Mouse (Mus musculus): Measurements from ENCODE around the gene Wdr95. TPM values are rescaled to one million over a fixed set of nuclear protein-coding genes. Genes with fewer than 3 reads are reported as not detected.

Gene Wdr95
- not detected in 2 replicates for polyA plus RNA-seq (2012; ENCODE audit: insufficient read depth, insufficient read length, low replicate concordance, missing spikeins)

DNA sequence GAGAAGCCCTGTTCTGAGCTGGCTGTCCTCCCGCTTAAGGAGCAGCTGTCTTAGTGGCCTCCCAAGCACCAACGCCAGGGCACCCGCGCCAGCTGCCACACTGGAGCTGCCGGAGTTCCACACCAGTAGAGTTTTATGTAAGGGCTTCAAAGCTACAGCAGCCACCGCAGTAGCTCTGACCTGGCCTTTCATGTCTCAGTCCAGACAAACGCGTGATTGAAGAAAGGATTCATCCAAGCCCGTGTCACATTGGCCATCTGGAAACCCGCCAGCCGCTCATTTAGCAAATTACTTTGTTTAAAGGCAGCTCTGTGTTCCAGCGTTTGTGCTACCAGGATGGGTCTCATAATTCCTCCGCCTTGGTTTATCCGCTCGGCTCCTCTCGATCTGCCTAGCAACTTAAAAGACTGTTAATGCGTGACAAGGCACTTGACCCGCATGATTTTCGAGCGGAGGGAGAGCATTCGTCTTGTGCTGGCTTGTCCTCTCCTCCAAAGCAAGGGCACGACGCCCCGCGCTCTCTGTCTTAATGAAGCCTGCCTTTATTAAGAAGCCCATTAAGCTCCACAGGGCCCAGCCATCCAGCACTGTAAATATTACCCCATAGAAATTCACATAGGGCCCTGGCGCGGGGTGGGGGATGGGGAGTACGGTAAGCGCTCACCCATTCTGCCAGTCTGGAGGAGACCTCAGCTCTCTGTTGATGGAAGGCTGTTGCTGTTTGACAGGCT is at the start of gene Wdr95:
TSS of gene Wdr95 (plus strand) at position 681 of the 731 bp plus-strand sequence.
- 0 out of 2 replicates have a peak within 1 kb of the TSS, but pooled peaks have one; percentile 1 for H3K27ac ChIP-seq (ENCODE audit: insufficient read depth, low read depth, low read length)
- no peak within 1 kb of the TSS for H3K4me3 ChIP-seq (ENCODE audit: insufficient read depth, low read depth, low read length)
- TF ChIP-seq POLR2A (IDR thresholded peaks at IDR 0.05; ENCODE audit: insufficient read depth, low read depth, low read length) (no peak), CTCF (IDR thresholded peaks at IDR 0.05; ENCODE audit: insufficient read depth, low read depth, low read length) (0 out of 2 replicates have a peak, but pooled peaks have one; percentile 11)
- WGBS, result 30% methylated on average over 29 of the region's 29 CpGs
- H3K4me1 ChIP-seq (ENCODE audit: control insufficient read depth, insufficient read depth, low read length), result peaks cover 22% of the 10 kb centered on the region

DNA sequence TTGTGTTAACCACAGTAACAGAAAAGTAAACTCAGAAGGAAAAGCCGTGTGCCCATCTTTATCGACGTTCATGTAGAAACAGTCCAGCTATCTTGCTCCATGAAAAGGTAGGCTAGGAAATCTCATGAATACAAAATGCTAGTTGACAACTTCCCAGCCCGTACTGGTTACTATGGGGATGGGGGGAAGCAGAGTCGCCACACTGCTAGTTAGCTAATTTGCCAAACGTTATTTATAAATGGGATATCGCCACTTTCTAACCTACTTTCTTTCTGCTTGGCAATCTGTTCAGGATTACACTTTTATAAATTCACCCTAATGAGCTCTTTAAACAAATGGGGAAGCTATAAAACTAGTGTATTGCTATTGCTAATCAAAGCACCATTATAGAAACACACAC is 46.6 kb upstream of the Wdr95 start:
- Histone ChIP-seq H3K4me1 (ENCODE audit: control insufficient read depth, insufficient read depth, low read length) (peaks cover 3% of the 10 kb centered on the region; the same call in 1 of the 2 replicates), H3K27ac (ENCODE audit: insufficient read depth, low read depth, low read length) (no peak overlapping the region), H3K4me3 (ENCODE audit: insufficient read depth, low read depth, low read length) (no peak overlapping the region)
- TF ChIP-seq POLR2A (IDR thresholded peaks at IDR 0.05; ENCODE audit: insufficient read depth, low read depth, low read length), result no peak
- no peak for TF ChIP-seq CTCF (IDR thresholded peaks at IDR 0.05; ENCODE audit: insufficient read depth, low read depth, low read length)
- 51% methylated on average over 7 of the region's 7 CpGs for WGBS

DNA sequence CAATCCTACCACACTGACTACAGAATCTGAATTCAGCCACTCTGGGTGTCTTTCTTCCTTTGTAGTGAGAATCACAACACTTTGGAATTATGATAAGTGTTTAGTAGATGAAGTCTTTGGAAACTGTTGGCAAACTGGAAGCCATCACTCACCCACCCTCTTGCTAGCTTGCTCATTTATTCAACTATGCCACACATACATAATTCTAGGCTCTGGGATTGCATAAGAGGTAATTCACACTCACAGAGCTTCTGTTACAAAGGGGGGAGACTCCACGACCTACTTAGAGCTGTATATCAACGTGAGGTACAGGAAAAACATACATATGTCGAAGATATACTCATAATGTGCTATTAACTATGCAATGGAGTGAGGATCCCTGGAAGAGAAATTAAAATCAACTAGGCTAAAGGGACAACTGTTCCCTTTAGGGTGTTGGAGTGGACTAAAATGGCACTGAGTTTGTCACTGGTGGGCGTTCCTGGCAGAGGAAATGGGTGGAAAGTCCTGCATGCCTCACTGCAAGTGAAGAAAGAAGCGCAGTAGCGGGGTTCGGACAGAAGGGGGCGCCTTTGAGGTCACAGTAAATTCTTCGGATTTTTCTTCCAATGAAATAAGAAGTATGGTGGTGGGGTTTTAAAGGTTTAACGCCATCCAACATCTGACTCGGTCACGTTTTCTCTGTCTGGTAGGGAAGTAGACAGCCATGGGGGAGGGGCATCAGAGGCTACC is 45.0 kb upstream of the Wdr95 start:
- Histone ChIP-seq H3K4me3 (ENCODE audit: insufficient read depth, low read depth, low read length) (no peak overlapping the region), H3K27ac (ENCODE audit: insufficient read depth, low read depth, low read length) (no peak overlapping the region), H3K4me1 (ENCODE audit: control insufficient read depth, insufficient read depth, low read length) (peaks cover 9% of the 10 kb centered on the region)
- 74% methylated on average over 12 of the region's 12 CpGs for WGBS
- no peak for TF ChIP-seq POLR2A (IDR thresholded peaks at IDR 0.05; ENCODE audit: insufficient read depth, low read depth, low read length)
- peak; percentile 36; the same call in 1 of the 2 replicates for TF ChIP-seq CTCF (IDR thresholded peaks at IDR 0.05; ENCODE audit: insufficient read depth, low read depth, low read length)

GRCm38 (mm10) chr5:149484270-149484669 is 44.2 kb upstream of the Wdr95 start:
- no peak for TF ChIP-seq CTCF (IDR thresholded peaks at IDR 0.05; ENCODE audit: insufficient read depth, low read depth, low read length)
- no peak overlapping the region for H3K4me3 ChIP-seq (ENCODE audit: insufficient read depth, low read depth, low read length)
- WGBS, result 89% methylated on average over 12 of the region's 12 CpGs
- H3K4me1 ChIP-seq (ENCODE audit: control insufficient read depth, insufficient read depth, low read length), result peaks cover 14% of the 10 kb centered on the region
- no peak overlapping the region for H3K27ac ChIP-seq (ENCODE audit: insufficient read depth, low read depth, low read length)

DNA sequence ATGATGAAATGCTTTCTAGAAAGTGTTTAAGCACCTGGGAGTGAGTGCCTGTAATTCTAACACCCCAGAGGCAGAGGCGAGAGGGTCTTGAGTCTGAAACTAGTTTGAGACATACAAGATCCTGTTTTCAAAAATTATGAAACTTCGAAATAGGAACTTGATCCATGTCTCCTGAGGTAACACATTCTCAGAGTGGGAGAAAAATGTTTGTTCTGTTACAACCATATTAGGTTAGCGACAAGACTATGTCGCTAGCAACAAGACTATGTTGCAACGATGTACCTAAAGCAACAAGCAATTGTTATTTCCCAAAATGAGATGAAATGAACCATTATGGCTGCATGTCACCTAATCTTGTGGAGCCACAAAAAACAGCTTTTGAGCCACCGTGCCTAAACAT is 43.0 kb upstream of the Wdr95 start:
- H3K4me3 ChIP-seq (ENCODE audit: insufficient read depth, low read depth, low read length), result no peak overlapping the region
- H3K4me1 ChIP-seq (ENCODE audit: control insufficient read depth, insufficient read depth, low read length), result peaks cover 22% of the 10 kb centered on the region
- TF ChIP-seq CTCF (IDR thresholded peaks at IDR 0.05; ENCODE audit: insufficient read depth, low read depth, low read length) (no peak), POLR2A (IDR thresholded peaks at IDR 0.05; ENCODE audit: insufficient read depth, low read depth, low read length) (no peak)
- no peak overlapping the region for H3K27ac ChIP-seq (ENCODE audit: insufficient read depth, low read depth, low read length)
- WGBS, result 80% methylated on average over 6 of the region's 6 CpGs

- 15% methylated on average over 11 of the region's 11 CpGs for WGBS
- Histone ChIP-seq H3K27ac (ENCODE audit: insufficient read depth, low read depth, low read length) (peak overlapping the region; percentile 89), H3K4me1 (ENCODE audit: control insufficient read depth, insufficient read depth, low read length) (peaks cover 29% of the 10 kb centered on the region), H3K4me3 (ENCODE audit: insufficient read depth, low read depth, low read length) (no peak overlapping the region)
- TF ChIP-seq POLR2A (IDR thresholded peaks at IDR 0.05; ENCODE audit: insufficient read depth, low read depth, low read length), result no peak
- no peak for TF ChIP-seq CTCF (IDR thresholded peaks at IDR 0.05; ENCODE audit: insufficient read depth, low read depth, low read length)
Measured at GRCm38 (mm10) chr5:149488360-149489021, 40.0 kb upstream of the Wdr95 start.

DNA sequence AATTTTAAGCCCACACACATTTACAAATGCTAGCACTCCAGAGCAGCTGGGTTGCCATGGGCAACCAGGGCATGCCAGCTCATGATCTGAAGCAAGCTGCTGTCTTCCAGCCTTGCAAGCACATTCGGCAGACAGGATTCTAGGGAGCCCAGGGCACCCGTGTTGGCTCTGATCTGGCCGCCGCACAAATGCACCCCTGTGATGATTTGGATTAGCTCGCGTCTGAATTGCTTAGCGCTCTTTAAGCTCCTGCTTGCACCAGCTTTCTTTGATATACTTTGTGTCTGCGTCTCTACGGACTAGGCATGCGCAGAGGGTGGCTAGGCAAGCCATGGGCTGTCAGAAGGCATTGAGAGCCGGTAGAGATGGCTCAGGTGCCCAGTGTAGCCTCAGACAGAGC is 39.3 kb upstream of the Wdr95 start:
- 10% methylated on average over 11 of the region's 11 CpGs for WGBS
- Histone ChIP-seq H3K4me3 (ENCODE audit: insufficient read depth, low read depth, low read length) (peak overlapping the region; percentile 35), H3K4me1 (ENCODE audit: control insufficient read depth, insufficient read depth, low read length) (peaks cover 29% of the 10 kb centered on the region), H3K27ac (ENCODE audit: insufficient read depth, low read depth, low read length) (peak overlapping the region; percentile 89)
- TF ChIP-seq POLR2A (IDR thresholded peaks at IDR 0.05; ENCODE audit: insufficient read depth, low read depth, low read length), result no peak
- TF ChIP-seq CTCF (IDR thresholded peaks at IDR 0.05; ENCODE audit: insufficient read depth, low read depth, low read length), result no peak

DNA sequence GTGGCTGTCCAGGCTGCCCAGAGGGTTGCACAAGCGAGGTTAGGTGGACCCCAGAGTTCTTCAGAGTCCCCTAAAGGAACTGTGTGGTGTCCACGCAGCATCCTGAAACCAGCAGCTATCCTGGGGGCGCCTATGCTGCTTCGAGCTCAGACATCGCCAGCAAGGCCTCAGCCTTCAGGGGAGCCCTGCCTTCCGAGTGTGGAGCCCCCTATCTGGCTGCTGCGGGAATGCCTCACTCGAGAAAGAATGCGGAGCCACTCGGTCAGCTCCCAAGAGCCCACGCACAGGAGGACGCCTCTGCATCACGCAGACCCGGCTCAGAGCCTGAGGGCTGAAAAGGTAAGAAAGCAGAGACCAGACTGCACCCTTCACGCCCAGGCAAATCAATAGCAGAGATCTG is 38.2 kb upstream of the Wdr95 start:
- WGBS, result 71% methylated on average over 15 of the region's 15 CpGs
- Histone ChIP-seq H3K4me3 (ENCODE audit: insufficient read depth, low read depth, low read length) (no peak overlapping the region), H3K4me1 (ENCODE audit: control insufficient read depth, insufficient read depth, low read length) (peaks cover 26% of the 10 kb centered on the region), H3K27ac (ENCODE audit: insufficient read depth, low read depth, low read length) (no peak overlapping the region)
- TF ChIP-seq POLR2A (IDR thresholded peaks at IDR 0.05; ENCODE audit: insufficient read depth, low read depth, low read length), result no peak

DNA sequence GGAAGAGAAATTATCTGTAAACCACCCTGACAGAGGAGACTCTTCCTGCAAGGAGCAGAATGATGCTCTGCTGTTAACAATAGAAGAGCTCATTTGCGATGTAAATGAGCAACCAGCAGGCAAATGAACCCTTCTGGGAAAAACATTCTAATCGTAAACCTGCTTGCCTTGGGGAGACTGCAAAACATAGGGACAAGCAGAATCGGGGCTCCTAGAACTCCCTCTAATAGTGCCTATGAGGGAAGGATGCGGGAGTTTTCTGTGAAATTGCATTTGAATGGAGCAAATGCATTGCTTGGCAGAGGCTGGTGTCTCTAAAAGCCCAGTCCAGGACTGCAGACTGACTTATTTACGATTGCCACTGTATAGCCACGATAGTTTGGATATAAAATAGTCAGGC is 32.8 kb upstream of the Wdr95 start:
- no peak overlapping the region; the same call in 1 of the 2 replicates for H3K27ac ChIP-seq (ENCODE audit: insufficient read depth, low read depth, low read length)
- peaks cover 9% of the 10 kb centered on the region for H3K4me1 ChIP-seq (ENCODE audit: control insufficient read depth, insufficient read depth, low read length)
- 35% methylated on average over 6 of the region's 6 CpGs for WGBS
- H3K4me3 ChIP-seq (ENCODE audit: insufficient read depth, low read depth, low read length), result no peak overlapping the region
- TF ChIP-seq POLR2A (IDR thresholded peaks at IDR 0.05; ENCODE audit: insufficient read depth, low read depth, low read length) (no peak), CTCF (IDR thresholded peaks at IDR 0.05; ENCODE audit: insufficient read depth, low read depth, low read length) (no peak)

Data from olfactory bulb, adult 2 months (tissue).